Mouse (Mus musculus): ENCODE results near the gene P4ha2. TPM values are rescaled to one million over a fixed set of nuclear protein-coding genes. Genes with fewer than 3 reads are reported as not detected.
A peak's percentile ranks its signal among the peaks of the same experiment; 100 is the strongest.

The P4ha2 gene
- polyA plus RNA-seq, 1 experiment from 2014 or later, result 44.5 TPM

- Histone ChIP-seq H3K4me1 (peaks cover 78% of the 10 kb centered on the region), H3K9ac (no peak overlapping the region), H3K4me3 (replicated peaks) (no peak overlapping the region), H3K27me3 (no peaks in the 10 kb centered on the region), H3K4me2 (no peak overlapping the region), H3K27ac (peak overlapping the region; percentile 66), H3K9me3 (replicated peaks) (no peaks in the 10 kb centered on the region), H3K36me3 (no peaks in the 10 kb centered on the region)
- ATAC-seq (replicated peaks; ENCODE audit: low FRiP score), result no peak
- WGBS, result 64% methylated on average over 12 of the region's 12 CpGs
These were observed 37.7 kb upstream of the P4ha2 start for GRCm38 (mm10) chr11:54062086-54062752.

GRCm38 (mm10) chr11:54062753-54063471 is 37.0 kb upstream of the P4ha2 start:
- no peak overlapping the region for H3K9ac ChIP-seq
- peaks cover 78% of the 10 kb centered on the region for H3K4me1 ChIP-seq
- H3K27ac ChIP-seq, result peak overlapping the region; percentile 66
- no peaks in the 10 kb centered on the region for H3K36me3 ChIP-seq
- ATAC-seq (replicated peaks; ENCODE audit: low FRiP score), result no peak
- H3K9me3 ChIP-seq (replicated peaks), result no peaks in the 10 kb centered on the region
- H3K4me2 ChIP-seq, result no peak overlapping the region
- H3K4me3 ChIP-seq (replicated peaks), result no peak overlapping the region
- 61% methylated on average over 9 of the region's 9 CpGs for WGBS
- H3K27me3 ChIP-seq, result no peaks in the 10 kb centered on the region; the same call in none of the 2 replicates

DNA sequence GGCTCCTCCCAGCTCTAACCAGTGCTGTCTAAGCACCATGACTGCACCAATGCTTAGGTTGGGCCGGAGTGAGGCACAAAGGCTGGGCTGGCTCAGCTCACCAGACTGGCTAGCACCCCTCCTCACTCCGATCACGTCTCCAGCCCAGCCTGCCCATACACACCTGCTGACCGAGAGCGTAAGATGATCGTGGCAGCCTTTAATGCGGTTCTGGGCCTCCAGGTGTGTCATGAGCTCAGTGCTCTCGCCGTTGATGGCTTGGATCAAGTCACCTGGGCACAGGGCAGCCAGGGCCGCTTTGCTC is 36.5 kb upstream of the P4ha2 start:
- peaks cover 78% of the 10 kb centered on the region for H3K4me1 ChIP-seq
- no peaks in the 10 kb centered on the region for H3K36me3 ChIP-seq
- no peak overlapping the region for H3K9ac ChIP-seq
- 88% methylated on average over 10 of the region's 10 CpGs for WGBS
- no peaks in the 10 kb centered on the region; the same call in none of the 2 replicates for H3K27me3 ChIP-seq
- H3K4me3 ChIP-seq (replicated peaks), result no peak overlapping the region
- no peaks in the 10 kb centered on the region for H3K9me3 ChIP-seq (replicated peaks)
- H3K27ac ChIP-seq, result 0 out of 2 replicates have a peak overlapping the region, but pooled peaks have one; percentile 38
- ATAC-seq (replicated peaks; ENCODE audit: low FRiP score), result no peak
- no peak overlapping the region for H3K4me2 ChIP-seq

DNA sequence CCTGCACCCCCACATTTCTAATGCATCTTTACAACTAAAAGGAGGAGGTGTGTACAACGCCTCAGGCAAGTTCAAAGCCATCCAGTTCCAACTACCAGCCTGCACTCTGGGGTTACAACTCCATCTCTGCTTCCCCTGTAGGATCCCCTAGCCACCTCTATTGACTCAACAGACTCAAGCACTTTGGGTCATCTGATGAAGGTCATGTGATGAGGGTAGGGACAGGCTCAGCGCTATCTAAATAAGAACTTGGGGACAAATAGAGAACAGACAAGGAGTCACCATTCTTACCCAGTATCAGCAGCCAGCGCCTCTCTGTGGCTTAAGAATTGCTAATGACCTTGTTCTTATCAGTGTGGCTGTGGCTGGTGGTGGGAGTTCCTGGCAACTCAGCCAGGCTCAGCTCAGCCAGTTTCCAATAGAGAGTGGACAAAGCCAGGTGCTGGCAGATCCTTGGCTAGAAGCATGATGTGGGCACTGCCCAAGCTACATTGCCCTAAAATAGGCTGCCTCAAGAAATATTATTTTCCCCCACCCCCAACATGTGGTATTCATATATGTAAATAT is 35.4 kb upstream of the P4ha2 start:
- 82% methylated on average over 3 of the region's 3 CpGs for WGBS
- no peak for ATAC-seq (replicated peaks; ENCODE audit: low FRiP score)
- H3K27me3 ChIP-seq, result no peaks in the 10 kb centered on the region; the same call in none of the 2 replicates
- no peak overlapping the region for H3K9ac ChIP-seq
- no peak overlapping the region for H3K4me3 ChIP-seq (replicated peaks)
- H3K9me3 ChIP-seq (replicated peaks), result no peaks in the 10 kb centered on the region
- H3K27ac ChIP-seq, result no peak overlapping the region
- H3K4me2 ChIP-seq, result no peak overlapping the region
- H3K36me3 ChIP-seq, result no peaks in the 10 kb centered on the region
- peaks cover 79% of the 10 kb centered on the region for H3K4me1 ChIP-seq

DNA sequence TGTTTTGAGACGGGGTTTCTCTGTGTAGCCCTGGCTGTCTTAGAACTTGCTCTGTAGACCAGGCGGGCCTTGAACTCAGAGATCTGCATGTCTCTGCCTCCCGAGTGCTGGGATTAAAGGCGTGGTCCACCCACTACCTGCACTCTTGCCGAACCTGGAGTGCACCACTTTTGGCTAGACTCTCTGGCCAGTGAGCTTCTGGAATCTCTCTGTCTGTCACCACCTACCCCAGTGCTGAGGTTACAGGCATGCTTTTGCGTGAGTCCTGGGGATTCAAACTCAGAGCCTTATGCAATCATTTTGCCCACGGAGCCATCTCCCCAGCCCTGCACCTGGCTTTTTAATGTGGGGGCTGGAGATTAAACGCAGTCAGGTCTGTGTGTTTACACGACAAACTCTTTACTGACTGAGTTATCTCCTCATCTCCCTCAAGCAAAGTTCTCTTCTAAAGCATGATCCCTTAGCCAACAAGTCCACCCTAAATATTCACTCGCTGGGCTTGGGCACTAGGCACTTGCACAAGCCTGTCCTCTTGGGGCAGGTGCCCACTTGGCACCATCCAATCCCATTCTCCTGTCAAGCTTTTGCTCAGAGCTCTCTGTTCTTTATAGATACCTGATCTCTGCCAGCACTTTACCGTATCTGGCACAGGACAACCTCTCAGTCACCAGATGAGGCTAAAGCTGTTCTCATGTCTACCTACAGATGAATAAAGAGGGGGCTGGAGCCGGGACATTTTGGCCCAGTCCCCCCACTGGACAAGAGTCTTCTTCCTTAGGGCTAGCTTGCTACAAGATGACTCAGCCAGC is 34.6 kb upstream of the P4ha2 start:
- WGBS, result 90% methylated on average over 12 of the region's 12 CpGs
- Histone ChIP-seq H3K9me3 (replicated peaks) (no peaks in the 10 kb centered on the region), H3K9ac (no peak overlapping the region), H3K4me2 (no peak overlapping the region), H3K36me3 (no peaks in the 10 kb centered on the region), H3K4me1 (peaks cover 74% of the 10 kb centered on the region), H3K4me3 (replicated peaks) (no peak overlapping the region), H3K27me3 (no peaks in the 10 kb centered on the region; the same call in none of the 2 replicates), H3K27ac (no peak overlapping the region)
- no peak for ATAC-seq (replicated peaks; ENCODE audit: low FRiP score)

DNA sequence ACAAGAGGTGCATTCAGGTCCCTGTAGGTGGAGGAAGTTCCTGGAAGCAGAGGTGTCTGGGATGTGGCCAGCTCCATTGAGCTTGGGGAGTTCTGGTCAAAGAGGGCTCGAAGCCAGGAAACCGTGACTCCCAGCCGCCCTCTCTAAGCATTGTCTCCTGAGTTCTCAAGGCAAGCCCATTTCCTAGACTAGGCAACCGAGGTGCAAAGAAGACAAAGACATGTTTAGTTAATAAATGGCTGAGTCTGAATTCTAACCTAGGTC is 34.0 kb upstream of the P4ha2 start:
- Histone ChIP-seq H3K27me3 (no peaks in the 10 kb centered on the region; the same call in none of the 2 replicates), H3K27ac (no peak overlapping the region), H3K9me3 (replicated peaks) (no peaks in the 10 kb centered on the region), H3K9ac (no peak overlapping the region), H3K4me3 (replicated peaks) (no peak overlapping the region), H3K4me1 (peaks cover 68% of the 10 kb centered on the region), H3K36me3 (no peaks in the 10 kb centered on the region), H3K4me2 (no peak overlapping the region)
- no peak for ATAC-seq (replicated peaks; ENCODE audit: low FRiP score)
- WGBS, result 78% methylated on average over 4 of the region's 4 CpGs

- H3K36me3 ChIP-seq, result no peaks in the 10 kb centered on the region
- H3K4me1 ChIP-seq, result peaks cover 65% of the 10 kb centered on the region
- WGBS, result 59% methylated on average over 5 of the region's 5 CpGs
- no peak overlapping the region for H3K4me3 ChIP-seq (replicated peaks)
- H3K4me2 ChIP-seq, result peak overlapping the region; percentile 92; the same call in 1 of the 2 replicates
- H3K27ac ChIP-seq, result no peak overlapping the region
- no peaks in the 10 kb centered on the region; the same call in none of the 2 replicates for H3K27me3 ChIP-seq
- no peak for ATAC-seq (replicated peaks; ENCODE audit: low FRiP score)
- H3K9ac ChIP-seq, result no peak overlapping the region
- H3K9me3 ChIP-seq (replicated peaks), result no peaks in the 10 kb centered on the region
These were observed 33.5 kb upstream of the P4ha2 start for GRCm38 (mm10) chr11:54066400-54066799.

DNA sequence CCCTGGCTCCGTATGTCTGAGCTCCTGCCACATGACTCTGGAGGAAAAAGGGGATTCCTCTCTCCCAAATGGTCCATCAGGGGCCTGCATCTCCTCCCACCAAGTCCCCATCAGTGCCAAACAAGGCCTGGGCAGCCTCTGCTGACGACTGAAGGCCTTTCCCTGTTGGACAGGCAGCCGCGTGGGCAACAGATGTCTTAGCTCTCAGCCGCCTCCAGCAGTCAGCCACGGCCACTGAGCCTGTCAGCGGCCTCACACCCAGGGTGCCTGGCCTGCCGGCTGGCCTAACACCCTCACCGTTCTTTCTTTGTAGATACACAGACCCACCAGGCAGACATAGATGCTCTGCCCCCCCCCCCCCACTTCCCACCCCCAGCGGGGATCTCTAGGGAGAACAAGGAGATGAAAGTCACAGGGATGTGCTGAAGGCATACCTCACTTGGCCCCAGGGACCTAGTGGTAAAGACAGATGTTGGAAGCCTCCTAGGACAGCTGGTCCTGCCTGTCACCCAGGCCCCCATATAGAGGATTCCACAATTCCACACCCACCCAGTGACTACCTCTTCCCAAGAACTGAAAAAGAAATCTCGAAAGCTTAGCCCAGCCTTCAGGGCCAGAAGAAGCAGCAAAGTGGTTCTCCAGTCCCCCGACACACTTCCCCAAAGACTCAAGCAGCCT is 32.4 kb upstream of the P4ha2 start:
- Histone ChIP-seq H3K27ac (peak overlapping the region; percentile 84), H3K4me2 (peak overlapping the region; percentile 92), H3K4me1 (peaks cover 54% of the 10 kb centered on the region), H3K27me3 (no peaks in the 10 kb centered on the region; the same call in none of the 2 replicates), H3K36me3 (no peaks in the 10 kb centered on the region), H3K9me3 (replicated peaks) (no peaks in the 10 kb centered on the region), H3K4me3 (replicated peaks) (peak overlapping the region; percentile 59), H3K9ac (peak overlapping the region; percentile 63)
- WGBS, result 25% methylated on average over 12 of the region's 12 CpGs
- peak; percentile 17; the same call in 1 of the 2 replicates for ATAC-seq (replicated peaks; ENCODE audit: low FRiP score)

DNA sequence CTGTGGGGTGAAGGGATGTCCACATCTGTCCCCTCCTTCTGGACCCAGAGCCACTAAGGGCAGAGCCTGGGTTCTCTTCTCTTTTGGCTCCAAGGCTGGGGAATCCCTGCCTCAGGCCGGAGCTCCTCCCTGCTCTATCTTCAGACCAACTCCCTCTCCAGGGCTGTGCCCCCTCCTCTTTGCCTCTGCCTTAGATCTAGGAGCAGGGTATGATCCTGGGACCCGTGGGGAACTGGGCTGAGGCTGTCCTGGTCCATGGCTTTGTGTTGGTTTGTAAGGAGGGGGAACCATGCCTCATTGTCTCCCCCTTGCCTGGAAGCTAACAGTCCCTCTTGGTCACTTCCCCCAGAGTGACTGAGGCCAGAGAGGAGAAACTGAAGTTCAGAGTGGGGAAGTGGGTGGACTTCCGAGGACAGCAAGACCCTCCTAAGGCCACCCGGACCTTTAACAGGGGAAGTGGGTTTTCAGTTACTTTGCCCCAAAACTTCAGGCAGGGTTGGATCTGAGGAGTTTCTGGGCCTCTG is 31.8 kb upstream of the P4ha2 start:
- peaks cover 50% of the 10 kb centered on the region for H3K4me1 ChIP-seq
- H3K4me2 ChIP-seq, result peak overlapping the region; percentile 92
- H3K9ac ChIP-seq, result peak overlapping the region; percentile 63
- ATAC-seq (replicated peaks; ENCODE audit: low FRiP score), result peak; percentile 20; the same call in 1 of the 2 replicates
- H3K4me3 ChIP-seq (replicated peaks), result peak overlapping the region; percentile 59
- 10% methylated on average over 4 of the region's 4 CpGs for WGBS
- peak overlapping the region; percentile 84 for H3K27ac ChIP-seq
- no peaks in the 10 kb centered on the region; the same call in none of the 2 replicates for H3K27me3 ChIP-seq
- no peaks in the 10 kb centered on the region for H3K9me3 ChIP-seq (replicated peaks)
- H3K36me3 ChIP-seq, result no peaks in the 10 kb centered on the region

- H3K4me1 ChIP-seq, result peaks cover 46% of the 10 kb centered on the region
- peak; percentile 72 for ATAC-seq (replicated peaks; ENCODE audit: low FRiP score)
- H3K9ac ChIP-seq, result peak within 1 kb of the TSS; percentile 63
- no peaks in the 10 kb centered on the region; the same call in none of the 2 replicates for H3K27me3 ChIP-seq
- H3K36me3 ChIP-seq, result no peaks in the 10 kb centered on the region
- no peaks in the 10 kb centered on the region for H3K9me3 ChIP-seq (replicated peaks)
- WGBS, result under 1% methylated on average over 61 of the region's 61 CpGs
- peak within 1 kb of the TSS; percentile 92 for H3K4me2 ChIP-seq
- H3K27ac ChIP-seq, result peak within 1 kb of the TSS; percentile 84
- peak within 1 kb of the TSS; percentile 59 for H3K4me3 ChIP-seq (replicated peaks)
These were observed 31.1 kb upstream of the P4ha2 start, which contains the start of gene Pdlim4 for GRCm38 (mm10) chr11:54068520-54069371. Pdlim4 (minus strand) TSS chr11:54069014.
